Mouse (Mus musculus): ENCODE data around the gene Tbce.
A peak's percentile ranks its signal among the peaks of the same experiment; 100 is the strongest.
"Not testable (repeated sequence)": the region's sequence is repeated elsewhere in the genome, so short reads cannot be mapped to it uniquely, and the experiment has no call there.

Tbce gene

GRCm38 (mm10) chr13:14033309-14034072, 5.9 kb downstream of the Tbce start:
- no peak for DNase-seq

GRCm38 (mm10) chr13:14026154-14026820, 13.2 kb downstream of the Tbce start:
- no peak for DNase-seq

GRCm38 (mm10) chr13:14025554-14025953, 13.9 kb downstream of the Tbce start:
- DNase-seq: no peak

- DNase-seq: not testable (repeated sequence)
Observed at GRCm38 (mm10) chr13:14021417-14021816, 18.0 kb downstream of the Tbce start.

GRCm38 (mm10) chr13:14018852-14019251, 20.6 kb downstream of the Tbce start:
- no peak for DNase-seq

- no peak for DNase-seq
Observed at GRCm38 (mm10) chr13:14018283-14018682, 21.2 kb downstream of the Tbce start.

- DNase-seq: no peak
Observed at GRCm38 (mm10) chr13:14015609-14016008, 23.8 kb downstream of the Tbce start.

- no peak for DNase-seq
Observed at GRCm38 (mm10) chr13:14014540-14014939, 24.9 kb downstream of the Tbce start.

- DNase-seq: no peak
Observed at GRCm38 (mm10) chr13:14014001-14014400, 25.4 kb downstream of the Tbce start.

GRCm38 (mm10) chr13:14011454-14011995, 27.9 kb downstream of the Tbce start:
- DNase-seq: no peak

- DNase-seq: peak; percentile 25
Observed at GRCm38 (mm10) chr13:14006056-14006455, 33.4 kb downstream of the Tbce start.

- DNase-seq: no peak
Observed at GRCm38 (mm10) chr13:14004999-14005398, 34.4 kb downstream of the Tbce start.

- no peak for DNase-seq
Observed at GRCm38 (mm10) chr13:14004086-14004485, 35.4 kb downstream of the Tbce start.

- no peak for DNase-seq
Observed at GRCm38 (mm10) chr13:14002706-14003105, 36.7 kb downstream of the Tbce start.

- no peak for DNase-seq
Observed at GRCm38 (mm10) chr13:13997476-13997875, 42.0 kb downstream of the Tbce start.

GRCm38 (mm10) chr13:13995046-13995445, 44.4 kb downstream of the Tbce start:
- no peak for DNase-seq

GRCm38 (mm10) chr13:13993041-13993440, 46.4 kb downstream of the Tbce start:
- peak; percentile 51 for DNase-seq

- no peak for DNase-seq
Observed at GRCm38 (mm10) chr13:13990391-13990790, 49.0 kb downstream of the Tbce start.

GRCm38 (mm10) chr13:13989135-13989534, 50.3 kb downstream of the Tbce start:
- DNase-seq: no peak

- no peak for DNase-seq
Observed at GRCm38 (mm10) chr13:13983523-13983922, 55.9 kb downstream of the Tbce start.

- not testable (repeated sequence) for DNase-seq
Observed at GRCm38 (mm10) chr13:13981842-13982241, 57.6 kb downstream of the Tbce start.

- no peak for DNase-seq
Observed at GRCm38 (mm10) chr13:13969796-13970195, 69.6 kb downstream of the Tbce start.

GRCm38 (mm10) chr13:13968629-13969111, 70.8 kb downstream of the Tbce start:
- no peak for DNase-seq

- DNase-seq: no peak
Observed at GRCm38 (mm10) chr13:13966172-13966571, 73.3 kb downstream of the Tbce start.
